Mouse (Mus musculus): ENCODE results near the gene Lmnb2.

- TF ChIP-seq POLR2A (IDR thresholded peaks at IDR 0.05; ENCODE audit: low read depth, low read length) (no peak), CTCF (IDR thresholded peaks at IDR 0.05; ENCODE audit: extremely low read depth, insufficient read depth, insufficient read length, insufficient replicate concordance) (no peak)
Observed at GRCm38 (mm10) chr10:80925472-80925871, 7.4 kb upstream of the Lmnb2 start.
